Mouse (Mus musculus) thymus, postnatal 36 days (tissue): ENCODE measurements around the gene Sirpb1a.
"Not testable (repeated sequence)": the region's sequence is repeated elsewhere in the genome, so short reads cannot be mapped to it uniquely, and the experiment has no call there.

Experiments used
- DNase-seq, 2 experiments: peaks; one replicate each; pipeline ENCODE4 v3.0.0; 2022; ENCODE audit warnings: mixed read lengths in 2 of 2

Sirpb1a gene

GRCm38 (mm10) chr3:15426447-15426846 is at the start of gene Sirpb1a:
Gene Sirpb1a (minus strand): TSS chr3:15426520.
- not testable (repeated sequence) for DNase-seq

- DNase-seq, result not testable (repeated sequence)
Measured at GRCm38 (mm10) chr3:15474831-15475230, 48.5 kb upstream of the Sirpb1a start.

DNA sequence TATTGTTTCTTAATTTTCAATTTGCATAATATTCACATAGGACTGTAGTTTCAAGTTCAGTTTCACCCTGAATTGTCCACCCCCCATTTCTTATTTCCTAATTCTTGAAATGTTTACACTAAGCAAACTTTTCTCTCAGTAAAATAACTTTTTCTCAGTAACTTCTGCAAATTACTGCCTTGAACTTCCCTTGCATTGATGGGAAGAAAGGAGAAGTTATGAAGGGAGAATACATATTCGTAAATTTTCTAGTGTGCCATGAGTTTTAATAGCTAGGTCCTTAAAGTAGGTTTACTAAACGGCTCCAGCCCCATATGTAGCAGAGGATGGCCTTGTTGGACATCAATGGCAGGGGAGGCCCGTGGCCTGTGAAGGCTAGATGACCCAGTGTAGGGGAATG is 43.8 kb upstream of the Sirpb1a start:
- not testable (repeated sequence) for DNase-seq

GRCm38 (mm10) chr3:15443936-15444335 is 17.6 kb upstream of the Sirpb1a start:
- not testable (repeated sequence) for DNase-seq

GRCm38 (mm10) chr3:15439844-15440243 is 13.5 kb upstream of the Sirpb1a start:
- DNase-seq, result not testable (repeated sequence)

GRCm38 (mm10) chr3:15427917-15428316 is 1.6 kb upstream of the Sirpb1a start:
- DNase-seq, result no peak

DNA sequence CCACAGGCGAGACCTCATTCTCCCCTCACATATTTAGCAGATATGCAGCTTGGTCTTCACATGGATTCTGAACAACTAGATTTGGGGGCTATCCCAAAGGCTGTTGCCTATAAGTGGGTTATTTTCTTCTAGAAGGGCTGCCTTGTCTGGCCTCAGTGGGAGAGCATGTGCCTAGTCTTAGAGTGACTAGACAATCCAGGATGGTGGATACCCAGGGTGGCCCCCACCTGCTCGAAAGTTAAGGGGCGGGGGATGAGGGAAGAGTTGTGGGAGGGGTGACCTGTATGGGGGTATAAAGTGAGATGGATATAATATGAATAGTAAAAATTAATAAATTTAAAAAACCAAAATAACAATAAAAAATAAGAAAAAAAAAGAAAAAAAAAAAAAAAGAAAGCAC is 70.6 kb downstream of the Sirpb1a start:
- not testable (repeated sequence) for DNase-seq

DNA sequence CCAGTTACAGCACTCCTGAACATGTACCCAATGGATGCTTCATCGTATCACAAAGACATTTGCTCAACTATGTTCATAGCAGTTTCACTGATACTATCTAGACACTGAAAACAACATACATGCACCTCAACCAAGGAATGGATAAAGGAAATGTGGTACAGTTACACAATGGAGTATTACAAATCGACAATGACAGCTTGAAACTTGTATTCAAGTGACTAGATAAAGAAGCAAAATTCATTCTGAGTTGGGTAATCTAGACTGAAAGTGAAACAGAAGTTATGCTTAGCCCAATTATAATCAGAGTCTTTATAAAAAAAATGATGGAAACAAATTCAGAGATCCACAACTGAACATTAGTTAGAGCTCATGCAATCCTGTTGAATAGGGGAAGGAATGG is 76.0 kb downstream of the Sirpb1a start:
- not testable (repeated sequence) for DNase-seq

DNA sequence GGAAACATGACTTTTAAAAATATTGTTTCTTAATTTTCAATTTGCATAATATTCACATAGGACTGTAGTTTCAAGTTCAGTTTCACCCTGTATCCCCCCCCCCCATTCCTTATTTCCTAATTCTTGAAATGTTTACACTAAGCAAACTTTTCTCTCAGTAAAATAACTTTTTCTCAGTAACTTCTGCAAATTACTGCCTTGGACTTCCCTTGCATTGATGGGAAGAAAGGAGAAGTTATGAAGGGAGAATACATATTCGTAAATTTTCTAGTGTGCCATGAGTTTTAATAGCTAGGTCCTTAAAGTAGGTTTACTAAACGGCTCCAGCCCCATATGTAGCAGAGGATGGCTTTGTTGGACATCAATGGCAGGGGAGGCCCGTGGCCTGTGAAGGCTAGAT is 80.7 kb downstream of the Sirpb1a start:
- not testable (repeated sequence) for DNase-seq

GRCm38 (mm10) chr3:15340287-15340686 is 86.0 kb downstream of the Sirpb1a start:
- no peak for DNase-seq

GRCm38 (mm10) chr3:15334182-15334581 is 92.1 kb downstream of the Sirpb1a start:
- no peak for DNase-seq

- DNase-seq, result no peak
Measured at GRCm38 (mm10) chr3:15332063-15332462, 94.3 kb downstream of the Sirpb1a start, which contains the start of gene Gm9733. Gene Gm9733 (minus strand): TSS chr3:15332302.

DNA sequence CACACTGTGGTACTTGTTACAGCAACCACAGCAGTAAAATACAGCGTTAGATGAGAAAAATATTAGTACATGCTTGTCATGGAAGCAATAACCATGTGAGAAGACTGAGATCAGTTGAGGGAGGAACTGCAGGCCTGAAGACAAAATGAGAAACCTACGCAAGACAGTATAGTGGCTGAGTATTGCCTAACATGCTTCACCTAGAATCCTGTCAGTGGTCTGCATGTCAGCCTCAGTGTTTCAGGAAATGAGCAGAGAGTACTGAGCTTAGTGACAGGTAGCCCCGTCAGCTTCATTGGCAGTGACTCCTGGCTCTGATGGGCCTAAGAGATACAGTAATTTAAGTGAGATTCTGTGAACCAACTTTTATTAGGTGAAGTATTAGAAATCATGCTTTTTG is 94.8 kb downstream of the Sirpb1a start:
- DNase-seq, result no peak

GRCm38 (mm10) chr3:15329549-15329948 is 96.8 kb downstream of the Sirpb1a start:
- no peak for DNase-seq
